Mouse (Mus musculus) heart, postnatal 14 days (tissue): Measurements from ENCODE around the gene Olfr221. TPM values are rescaled to one million over a fixed set of nuclear protein-coding genes. Genes with fewer than 3 reads are reported as not detected.

Source experiments
- total RNA-seq, 2 experiments: library from RNA; stranded (reverse); gene quantifications; 2 replicates each; pipeline ENCODE4 v1.2.3; 2021

Olfr221 gene
- total RNA-seq, 2 experiments from 2014 or later: not detected

Other genes with a start within 250 kb of the Olfr221 start
- not detected for gene AY358078, start 242.4 kb downstream of the Olfr221 start, total RNA-seq
- not detected for gene Ear6, start 188.8 kb downstream of the Olfr221 start, total RNA-seq
- gene Mettl17, start 157.6 kb downstream of the Olfr221 start, total RNA-seq: 10 to 100 TPM; 18.6 to 30.2 TPM
- under 1 TPM; 0.29 to 0.44 TPM for gene Slc39a2, start 149.6 kb downstream of the Olfr221 start, total RNA-seq
- gene Ndrg2, start 128.3 kb downstream of the Olfr221 start, total RNA-seq: 1,000 to 10,000 TPM in 1 of 2 experiments, 100 to 1,000 TPM in 1; 982 to 1,030 TPM
- not detected for gene Tppp2, start 124.0 kb downstream of the Olfr221 start, total RNA-seq
- gene Rnase13, start 119.7 kb downstream of the Olfr221 start, total RNA-seq: not detected
- gene Arhgef40, start 57.7 kb downstream of the Olfr221 start, total RNA-seq: 10 to 100 TPM; 39.7 to 47.1 TPM
- 1 to 10 TPM; 1.5 to 1.9 TPM for gene Tmem253, start 26.8 kb downstream of the Olfr221 start, total RNA-seq
- gene Zfp219, start 21.7 kb downstream of the Olfr221 start, total RNA-seq: 10 to 100 TPM; 32.0 to 33.6 TPM
- 100 to 1,000 TPM; 118 to 137 TPM for gene Hnrnpc, start 61.6 kb upstream of the Olfr221 start, total RNA-seq
- under 1 TPM; 0.17 to 0.53 TPM for gene Rpgrip1, start 68.2 kb upstream of the Olfr221 start, total RNA-seq
- 10 to 100 TPM; 25.9 to 26.7 TPM for gene Supt16, start 155.0 kb upstream of the Olfr221 start, total RNA-seq
- 10 to 100 TPM; 50.1 to 51.9 TPM for gene Chd8, start 215.3 kb upstream of the Olfr221 start, total RNA-seq
- 10 to 100 TPM; 35.5 to 36.7 TPM for gene Tox4, start 236.7 kb upstream of the Olfr221 start, total RNA-seq
- gene Rab2b, start 237.1 kb upstream of the Olfr221 start, total RNA-seq: 1 to 10 TPM; 5.5 to 7.1 TPM